Mouse (Mus musculus) hindbrain, embryonic 14.5 days (tissue): Measurements from ENCODE around the gene Pgs1. TPM values are rescaled to one million over a fixed set of nuclear protein-coding genes. Genes with fewer than 3 reads are reported as not detected.

Experiments
- ATAC-seq: fragments of 200-750 bp; cut with Nextera tagmentation; 2 replicates; pipeline ENCODE4 v1.8.0; 2017; ENCODE audit warnings: moderate number of reproducible peaks, mild to moderate bottlenecking, moderate TSS enrichment, moderate library complexity; ENCODE audit not compliant: low FRiP score
- DNase-seq: peaks from one replicate; pipeline ENCODE4 v3.0.0-alpha.2; 2015; ENCODE audit warnings: low spot score
- H3K27ac ChIP-seq: fragments of 300-500 bp; sonication (generic); 2 replicates; pipeline ENCODE4 v1.5.1; 2014; ENCODE audit warnings: mild to moderate bottlenecking, moderate library complexity
- H3K27me3 ChIP-seq: fragments of 300-500 bp; sonication (generic); 2 replicates; pipeline ENCODE4 v1.6.1; 2014; ENCODE audit warnings: mild to moderate bottlenecking, low read length, mixed read lengths; ENCODE audit not compliant: control insufficient read depth, insufficient read depth
- H3K36me3 ChIP-seq: fragments of 300-500 bp; sonication (generic); replicated peaks from 2 replicates; pipeline ENCODE4 v1.6.1; 2014; ENCODE audit not compliant: control insufficient read depth, insufficient read depth
- H3K4me1 ChIP-seq: fragments of 300-500 bp; sonication (generic); replicated peaks from 2 replicates; pipeline ENCODE4 v1.6.1; 2014; ENCODE audit warnings: antibody characterized with exemption, low read length, mixed read lengths; ENCODE audit not compliant: control insufficient read depth, insufficient read depth
- H3K4me2 ChIP-seq: fragments of 300-500 bp; sonication (generic); replicated peaks from 2 replicates; pipeline ENCODE4 v1.6.1; 2014; ENCODE audit warnings: mild to moderate bottlenecking, moderate library complexity
- H3K4me3 ChIP-seq: fragments of 300-500 bp; sonication (generic); replicated peaks from 2 replicates; pipeline ENCODE4 v1.5.1; 2014; ENCODE audit warnings: mild to moderate bottlenecking, low read length
- H3K9ac ChIP-seq: fragments of 300-500 bp; sonication (generic); 2 replicates; pipeline ENCODE4 v1.6.1; 2014
- H3K9me3 ChIP-seq: fragments of 300-500 bp; sonication (generic); 2 replicates; pipeline ENCODE4 v1.6.1; 2016; ENCODE audit warnings: low read length; ENCODE audit not compliant: control insufficient read depth
- WGBS: fragments of 180-500 bp; shearing (Covaris S2); extraction: QIAGEN DNeasy Blood & Tissue Kit; methylation state at CpG from one replicate; pipeline ENCODE4 v1.1.7; 2014; 5-methylcytosine and 5-hydroxymethylcytosine counted together
- polyA plus RNA-seq: library from polyadenylated mRNA; unstranded; fragments of >200 nt; fragmentation: Nextera tagmentation; extraction: Ambion mirVana; gene quantifications from 2 replicates; pipeline ENCODE4 v1.2.1, GENCODE M21; 2014

Gene Pgs1
- polyA plus RNA-seq, 1 experiment from 2014 or later: 48.1 TPM

DNA sequence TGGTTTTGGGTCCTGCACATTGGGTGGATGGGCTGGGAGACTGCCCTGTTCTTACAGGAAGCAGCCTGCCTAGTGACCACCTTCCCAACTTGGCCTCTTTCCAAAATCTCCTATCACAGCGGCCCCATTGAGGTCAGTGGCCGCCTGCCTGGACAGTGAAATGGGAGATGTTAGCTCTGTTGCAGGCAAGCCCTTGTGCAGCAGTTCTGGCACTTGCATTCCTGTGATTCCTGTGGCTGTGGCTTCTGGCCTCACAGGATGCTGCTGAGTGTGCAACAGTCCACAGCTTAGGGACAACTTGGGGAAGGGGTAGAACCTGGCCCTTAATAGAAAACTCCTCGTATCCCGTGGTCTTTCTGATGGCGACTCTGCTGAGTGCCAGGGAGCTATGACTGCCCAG is 17.6 kb downstream of the Pgs1 start:
- Histone ChIP-seq H3K27ac (no peak overlapping the region), H3K9ac (no peak overlapping the region), H3K4me2 (no peak overlapping the region), H3K36me3 (peaks cover 81% of the 10 kb centered on the region), H3K4me3 (no peak overlapping the region), H3K4me1 (no peaks in the 10 kb centered on the region; the same call in 1 of the 2 replicates), H3K9me3 (no peaks in the 10 kb centered on the region), H3K27me3 (no peaks in the 10 kb centered on the region)
- no peak for DNase-seq
- 80% methylated on average over 5 of the region's 5 CpGs for WGBS
- ATAC-seq: no peak

DNA sequence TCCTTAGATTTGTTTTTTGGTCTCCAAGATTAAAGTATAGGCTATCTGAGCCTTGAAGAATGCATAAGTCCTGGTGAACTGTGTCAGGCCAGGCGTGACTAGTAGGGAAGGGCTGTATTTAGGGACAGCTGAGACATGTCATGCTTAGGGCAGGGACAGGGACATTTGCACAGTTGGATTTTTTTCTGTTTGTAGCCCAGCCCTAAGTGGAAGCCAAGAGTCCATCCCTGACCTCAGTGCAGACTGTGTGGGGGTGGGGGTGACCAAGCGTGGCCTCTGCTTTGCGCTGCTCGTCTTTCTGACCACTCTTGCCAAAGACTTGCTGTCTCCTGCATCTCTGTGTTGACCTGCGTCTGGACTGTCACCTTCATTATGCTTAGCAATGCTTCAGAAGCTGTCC is 18.1 kb downstream of the Pgs1 start:
- Histone ChIP-seq H3K36me3 (peaks cover 78% of the 10 kb centered on the region), H3K4me3 (no peak overlapping the region), H3K27me3 (no peaks in the 10 kb centered on the region), H3K9ac (no peak overlapping the region), H3K9me3 (no peaks in the 10 kb centered on the region), H3K4me2 (no peak overlapping the region), H3K4me1 (peaks cover 4% of the 10 kb centered on the region), H3K27ac (no peak overlapping the region)
- DNase-seq (no peak), ATAC-seq (no peak)
- 91% methylated on average over 5 of the region's 5 CpGs for WGBS

DNA sequence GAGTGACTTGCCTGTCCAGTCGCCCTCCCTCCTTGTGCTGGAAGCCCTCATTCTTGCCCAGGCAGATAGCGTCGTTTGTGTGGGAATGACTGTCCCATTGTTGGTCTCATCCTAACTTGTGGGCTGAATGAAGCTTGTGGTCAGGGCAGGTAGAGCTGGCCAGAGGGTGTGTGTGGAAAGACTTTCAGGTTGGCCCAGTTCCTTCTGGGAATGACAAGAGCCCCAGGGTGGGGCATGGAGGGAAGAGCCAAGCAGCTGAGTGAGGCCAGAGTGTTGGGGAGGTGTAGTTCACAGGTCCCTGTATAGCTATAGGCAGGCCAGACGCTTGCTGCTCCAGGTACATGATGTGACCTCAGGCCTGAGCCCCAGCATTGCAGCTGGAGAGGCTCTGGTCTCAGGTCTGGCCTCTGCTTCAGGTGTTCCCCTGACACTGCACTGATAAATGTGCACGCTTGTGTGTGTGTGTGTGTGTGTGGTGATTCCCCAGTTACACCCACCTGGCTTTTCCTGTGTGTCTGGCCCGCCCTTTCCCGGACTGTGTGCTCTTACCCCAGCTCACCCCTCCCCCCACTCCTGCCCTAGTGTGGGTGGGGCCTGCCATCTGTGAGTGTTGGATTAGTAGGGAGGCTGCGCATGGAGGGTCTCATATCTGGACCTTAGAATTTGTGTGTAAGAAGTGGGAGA is 21.5 kb downstream of the Pgs1 start:
- Histone ChIP-seq H3K36me3 (peaks cover 51% of the 10 kb centered on the region), H3K4me2 (no peak overlapping the region), H3K4me3 (no peak overlapping the region), H3K27me3 (no peaks in the 10 kb centered on the region), H3K9me3 (no peaks in the 10 kb centered on the region), H3K9ac (no peak overlapping the region), H3K27ac (no peak overlapping the region), H3K4me1 (peaks cover 12% of the 10 kb centered on the region)
- WGBS: 74% methylated on average over 8 of the region's 8 CpGs
- DNase-seq (no peak), ATAC-seq (no peak)

DNA sequence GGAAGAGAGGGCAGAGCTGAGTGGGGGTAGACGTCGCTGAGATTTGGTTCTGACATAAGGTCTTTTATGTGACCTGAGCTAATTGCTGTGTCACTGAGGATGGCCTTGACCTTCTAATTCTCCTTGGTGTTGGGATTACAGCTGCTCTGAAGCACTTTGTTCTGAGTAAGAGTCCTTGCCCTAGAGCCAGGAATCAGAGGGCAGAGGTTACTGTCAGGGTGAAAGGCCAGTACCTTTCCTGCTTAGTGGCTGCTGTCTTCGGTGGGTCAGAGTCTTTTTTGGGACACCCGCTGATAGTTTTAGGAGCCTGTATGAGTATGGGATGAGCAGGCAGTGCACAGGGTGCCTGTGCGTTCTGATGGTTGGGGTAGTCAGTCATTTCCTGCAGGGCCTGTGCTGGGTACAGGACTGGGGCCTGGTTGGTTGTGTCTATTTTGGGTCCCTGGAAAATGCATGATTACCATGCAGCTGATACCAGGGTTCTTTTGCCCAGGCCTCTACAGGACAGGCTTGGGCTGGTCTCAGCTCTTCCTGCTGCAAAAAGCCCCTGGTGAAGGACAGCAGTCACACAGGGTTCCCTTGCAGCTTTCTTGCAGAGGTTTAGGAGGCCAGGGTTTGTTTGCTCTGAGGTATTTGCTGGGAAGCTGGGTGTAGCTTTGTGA is 22.2 kb downstream of the Pgs1 start:
- ATAC-seq (no peak), DNase-seq (no peak)
- H3K36me3 ChIP-seq: peaks cover 45% of the 10 kb centered on the region
- H3K9ac ChIP-seq: no peak overlapping the region
- peaks cover 12% of the 10 kb centered on the region for H3K4me1 ChIP-seq
- no peaks in the 10 kb centered on the region for H3K9me3 ChIP-seq
- no peaks in the 10 kb centered on the region for H3K27me3 ChIP-seq
- no peak overlapping the region for H3K27ac ChIP-seq
- WGBS: 75% methylated on average over 5 of the region's 5 CpGs
- no peak overlapping the region for H3K4me2 ChIP-seq
- no peak overlapping the region for H3K4me3 ChIP-seq

DNA sequence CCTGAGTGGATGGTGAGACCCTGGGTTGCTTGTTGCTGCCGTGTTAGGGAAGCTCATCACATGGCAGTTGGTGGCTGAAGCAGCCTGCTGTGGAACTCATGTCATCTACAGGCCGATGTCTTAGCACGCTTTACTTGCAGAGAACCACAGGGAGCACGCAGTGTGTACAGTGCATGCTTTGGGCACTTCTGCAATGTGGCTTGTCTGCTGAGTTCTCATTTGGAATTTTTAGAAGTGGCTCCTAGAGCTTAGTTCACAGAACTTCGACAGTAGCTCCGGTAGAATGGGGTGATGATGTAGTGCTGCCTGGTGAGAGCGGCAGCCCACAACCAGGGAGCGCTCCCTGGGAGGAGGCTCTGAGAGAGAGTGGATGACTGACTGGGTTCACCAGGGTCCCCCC is 22.8 kb downstream of the Pgs1 start:
- Histone ChIP-seq H3K27me3 (no peaks in the 10 kb centered on the region), H3K4me3 (no peak overlapping the region), H3K4me1 (peaks cover 12% of the 10 kb centered on the region), H3K9ac (no peak overlapping the region), H3K27ac (no peak overlapping the region), H3K4me2 (no peak overlapping the region), H3K9me3 (no peaks in the 10 kb centered on the region), H3K36me3 (peaks cover 40% of the 10 kb centered on the region)
- no peak for DNase-seq
- WGBS: 83% methylated on average over 8 of the region's 8 CpGs
- no peak for ATAC-seq

DNA sequence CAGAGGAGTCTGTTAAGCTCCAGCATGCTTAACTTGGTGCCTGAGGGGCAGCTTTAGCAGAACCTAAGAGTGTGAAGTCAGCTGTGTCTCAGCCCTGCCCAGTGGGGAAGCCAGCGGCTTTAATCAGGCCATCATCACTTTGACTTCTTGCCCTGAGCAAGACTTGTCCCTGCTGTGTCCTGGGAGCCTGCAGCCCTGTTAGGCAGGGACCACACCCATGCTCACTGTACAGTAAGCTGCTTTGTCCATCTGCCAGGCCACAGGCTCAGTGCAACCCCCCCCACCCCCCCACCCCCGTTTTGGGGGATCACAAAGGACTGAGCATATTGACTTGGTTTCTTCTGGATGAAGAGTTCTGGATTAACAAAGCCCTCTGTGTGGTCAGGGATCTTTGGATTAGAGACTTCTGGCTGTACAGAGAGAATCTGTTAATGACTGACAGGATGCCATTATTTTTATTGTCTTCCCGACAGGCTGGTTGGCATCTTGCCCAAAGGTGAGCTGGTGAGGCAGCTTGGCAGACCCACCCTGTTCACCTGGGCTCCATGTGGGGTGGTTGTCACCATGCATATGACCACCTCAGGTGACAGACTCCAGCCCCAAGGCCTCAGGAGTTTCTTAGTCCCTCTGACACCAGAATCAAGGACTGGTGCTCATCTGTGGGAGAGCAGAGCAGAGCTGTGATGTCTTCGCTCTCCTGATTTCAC is 23.9 kb downstream of the Pgs1 start:
- Histone ChIP-seq H3K27me3 (no peaks in the 10 kb centered on the region), H3K9ac (no peak overlapping the region), H3K36me3 (peaks cover 28% of the 10 kb centered on the region), H3K9me3 (no peaks in the 10 kb centered on the region), H3K4me3 (no peak overlapping the region), H3K4me1 (peaks cover 12% of the 10 kb centered on the region), H3K27ac (no peak overlapping the region), H3K4me2 (no peak overlapping the region)
- 49% methylated on average over 4 of the region's 4 CpGs for WGBS
- DNase-seq (no peak), ATAC-seq (no peak)

DNA sequence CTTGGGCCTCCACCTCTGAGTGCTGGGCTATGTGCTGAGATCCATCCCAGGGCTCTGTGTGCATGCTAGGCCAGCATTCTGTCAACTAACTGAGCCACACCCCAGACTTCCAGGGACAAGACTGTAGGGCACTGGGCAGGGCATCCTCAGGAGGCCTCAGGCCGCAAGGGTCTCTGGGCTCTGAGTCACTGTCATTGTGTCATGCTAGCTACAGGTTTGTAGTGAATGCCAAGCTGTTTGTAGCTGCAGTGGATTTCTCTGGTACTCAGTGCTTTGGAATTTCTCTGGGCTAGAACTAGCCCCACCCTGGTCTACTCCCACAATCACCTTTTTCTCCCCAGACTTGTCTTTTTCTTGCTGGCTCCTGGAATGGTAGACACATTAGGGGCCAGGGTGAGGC is 26.5 kb downstream of the Pgs1 start:
- peaks cover 12% of the 10 kb centered on the region for H3K4me1 ChIP-seq
- H3K4me2 ChIP-seq: no peak overlapping the region
- no peaks in the 10 kb centered on the region for H3K9me3 ChIP-seq
- peaks cover 12% of the 10 kb centered on the region for H3K36me3 ChIP-seq
- ATAC-seq (no peak), DNase-seq (no peak)
- H3K9ac ChIP-seq: no peak overlapping the region
- no peak overlapping the region for H3K27ac ChIP-seq
- 78% methylated on average over 1 of the region's 1 CpGs for WGBS
- H3K27me3 ChIP-seq: no peaks in the 10 kb centered on the region
- no peak overlapping the region for H3K4me3 ChIP-seq

DNA sequence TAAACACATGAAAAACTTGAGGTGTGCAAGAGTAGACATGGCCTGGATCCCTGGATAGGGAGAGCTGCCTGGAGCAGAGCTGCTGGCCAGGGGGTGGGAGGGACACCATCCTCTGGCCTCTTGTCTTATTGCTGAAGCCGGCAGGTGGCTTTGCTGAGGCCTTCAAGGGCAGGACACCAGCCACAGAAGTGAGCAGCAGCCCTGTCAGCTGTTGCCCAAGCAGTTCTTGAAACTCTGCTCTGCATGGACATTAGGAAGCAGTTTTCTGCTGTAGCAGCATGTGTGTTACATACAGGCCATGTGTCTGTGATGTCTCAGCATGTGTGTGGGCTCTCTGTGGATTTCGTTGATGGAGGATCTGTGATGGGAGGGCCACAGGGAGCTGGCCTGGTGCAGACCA is 27.2 kb downstream of the Pgs1 start:
- H3K9ac ChIP-seq: no peak overlapping the region
- no peak overlapping the region for H3K4me2 ChIP-seq
- H3K36me3 ChIP-seq: peaks cover 14% of the 10 kb centered on the region
- DNase-seq (no peak), ATAC-seq (no peak)
- 73% methylated on average over 2 of the region's 2 CpGs for WGBS
- H3K9me3 ChIP-seq: no peaks in the 10 kb centered on the region
- no peak overlapping the region for H3K27ac ChIP-seq
- H3K4me1 ChIP-seq: peaks cover 12% of the 10 kb centered on the region
- no peak overlapping the region for H3K4me3 ChIP-seq
- H3K27me3 ChIP-seq: no peaks in the 10 kb centered on the region

DNA sequence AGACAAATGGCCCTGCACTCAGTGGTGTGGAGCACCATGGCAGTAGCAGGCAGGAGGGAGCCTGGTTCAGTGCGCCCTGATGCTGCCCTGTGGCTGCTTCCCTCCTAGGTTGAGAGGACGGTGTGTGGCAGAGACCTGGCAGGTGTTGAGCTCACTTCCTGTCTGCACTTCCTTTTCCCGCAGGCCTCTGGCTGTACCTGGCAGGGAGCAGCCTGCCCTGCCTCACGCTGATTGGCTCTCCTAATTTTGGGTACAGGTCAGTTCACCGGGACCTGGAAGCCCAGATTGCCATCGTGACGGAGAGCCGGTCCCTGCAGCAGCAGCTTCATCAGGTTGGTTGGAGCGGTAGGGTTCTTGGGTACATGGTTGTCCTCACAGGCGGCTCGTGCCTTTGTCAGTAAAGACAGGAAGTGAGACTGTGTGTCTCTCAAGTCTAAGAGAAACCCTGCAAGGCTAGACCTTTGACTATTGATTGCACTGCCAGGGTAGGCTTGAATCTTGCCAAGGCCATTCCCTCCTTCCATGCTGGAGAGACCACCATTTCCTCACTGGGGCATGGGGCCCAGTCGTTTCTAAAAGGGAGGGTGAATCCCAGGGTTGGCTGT is 28.4 kb downstream of the Pgs1 start:
- Histone ChIP-seq H3K27me3 (no peaks in the 10 kb centered on the region), H3K4me1 (peaks cover 5% of the 10 kb centered on the region; the same call in 1 of the 2 replicates), H3K9ac (no peak overlapping the region), H3K27ac (no peak overlapping the region), H3K36me3 (peaks cover 20% of the 10 kb centered on the region), H3K4me2 (no peak overlapping the region), H3K4me3 (no peak overlapping the region), H3K9me3 (no peaks in the 10 kb centered on the region)
- ATAC-seq: no peak
- 86% methylated on average over 12 of the region's 12 CpGs for WGBS
- DNase-seq: no peak
